ENCODE assay signal across 7 mouse cellular contexts in the genomic region with DNA sequence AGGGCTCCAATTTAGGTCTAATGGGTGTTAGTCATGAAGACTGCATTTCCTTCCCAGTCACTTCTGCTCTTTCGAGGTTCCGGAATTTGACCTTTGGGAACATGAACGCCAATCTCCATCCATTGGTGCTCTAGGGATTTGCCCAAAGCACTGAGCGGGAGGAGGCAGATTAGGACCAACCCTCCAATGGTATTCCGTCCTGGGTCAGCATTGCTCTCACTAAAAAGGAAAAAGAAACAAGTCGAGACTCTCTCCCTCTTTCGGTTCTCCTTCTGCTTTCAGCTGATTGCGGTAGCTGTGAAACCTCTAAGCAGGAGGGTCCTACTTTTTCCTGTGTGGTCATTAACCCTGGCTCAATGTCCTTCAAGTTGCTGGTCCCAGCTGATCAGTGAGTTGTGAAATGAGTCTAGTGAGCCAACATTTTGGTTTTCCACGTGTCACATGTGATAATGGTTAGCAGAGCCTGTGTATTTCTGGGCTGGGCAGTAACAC. TPM values are rescaled to one million over a fixed set of nuclear protein-coding genes. Genes with fewer than 3 reads are reported as not detected.
DNase-seq lines count a peak whose midpoint lies in the region; ATAC-seq and TF ChIP-seq lines count a peak whose summit lies in the region.

No protein-coding gene starts in this region.

- H3K4me1 ChIP-seq in ES-E14 (ENCODE audit: control insufficient read depth in 2 of 2, insufficient read depth in 2 of 2, low read length in 2 of 2, poor library complexity in 1 of 2) = peaks cover 0 to 4% of the 10 kb centered on the region in 2 experiments; a peak in 1 of 4 replicates
- peaks cover 26% of the 10 kb centered on the region for H3K4me1 ChIP-seq in forebrain, embryonic 13.5 days
- peaks cover 10% of the 10 kb centered on the region; the same call in 1 of the 2 replicates for H3K4me1 ChIP-seq in lung, adult 2 months (ENCODE audit: control insufficient read depth, insufficient read depth, low read length)
- H3K4me1 ChIP-seq in olfactory bulb, adult 2 months (ENCODE audit: control insufficient read depth, insufficient read depth, low read length) = peaks cover 10% of the 10 kb centered on the region; the same call in 1 of the 2 replicates

- TF ChIP-seq POLR2A in lung, adult 2 months (IDR thresholded peaks at IDR 0.05; ENCODE audit: borderline replicate concordance, extremely low read depth, low read depth, low read length) = no peak
- TF ChIP-seq POLR2A in olfactory bulb, adult 2 months (IDR thresholded peaks at IDR 0.05; ENCODE audit: insufficient read depth, low read depth, low read length) = no peak

- H3K36me3 ChIP-seq in C2C12 (ENCODE audit: control insufficient read depth, insufficient read depth) (peaks cover 21% of the 10 kb centered on the region), ES-E14 (ENCODE audit: control insufficient read depth, insufficient read depth, low read length, poor library complexity, severe bottlenecking) (peaks cover 5% of the 10 kb centered on the region; the same call in 1 of the 2 replicates)
- H3K36me3 ChIP-seq in forebrain, embryonic 13.5 days (ENCODE audit: poor library complexity, severe bottlenecking) = peaks cover 13% of the 10 kb centered on the region

- peak overlapping the region; percentile 90 for H3K4me2 ChIP-seq in forebrain, embryonic 13.5 days

- no peaks in the 10 kb centered on the region for H3K27me3 ChIP-seq in C2C12 (ENCODE audit: control insufficient read depth, insufficient read depth, insufficient read length)
- H3K27me3 ChIP-seq in forebrain, embryonic 13.5 days = no peaks in the 10 kb centered on the region

- TF ChIP-seq CTCF in C2C12 (IDR thresholded peaks at IDR 0.05; ENCODE audit: control insufficient read depth, insufficient read depth, insufficient read length) = no peak
- no peak for TF ChIP-seq CTCF in lung, adult 2 months (IDR thresholded peaks at IDR 0.05; ENCODE audit: insufficient read depth, low read length)
- TF ChIP-seq CTCF in olfactory bulb, adult 2 months (IDR thresholded peaks at IDR 0.05; ENCODE audit: insufficient read depth, low read depth, low read length) = no peak

- peak overlapping the region; percentile 5 for H3ac ChIP-seq in C2C12 (ENCODE audit: control insufficient read depth, insufficient read length, low read depth)

- H3K9me3 ChIP-seq in ES-E14 (ENCODE audit: control insufficient read depth, insufficient read depth, low read depth, low read length) = no peaks in the 10 kb centered on the region
- H3K9me3 ChIP-seq in forebrain, embryonic 13.5 days (replicated peaks) = no peaks in the 10 kb centered on the region

- ATAC-seq in forebrain, embryonic 13.5 days = no peak
- peak; percentile 14 for ATAC-seq in inflammation-experienced regulatory T-cells, adult 6 months

- H3K4me3 ChIP-seq in C2C12 (ENCODE audit: insufficient read depth, poor library complexity, severe bottlenecking) = peak overlapping the region; percentile 72
- peak overlapping the region; percentile 71 to 86 for H3K4me3 ChIP-seq in ES-E14 (ENCODE audit: insufficient read depth in 1 of 2, low read depth in 1 of 2, low read length in 2 of 2, poor library complexity in 1 of 2, severe bottlenecking in 1 of 2)
- H3K4me3 ChIP-seq in forebrain, embryonic 13.5 days = peak overlapping the region; percentile 94
- H3K4me3 ChIP-seq in lung, adult 2 months (replicated peaks; ENCODE audit: extremely low read depth, low read depth, low read length) = peak overlapping the region; percentile 82
- peak overlapping the region; percentile 68 for H3K4me3 ChIP-seq in olfactory bulb, adult 2 months (ENCODE audit: insufficient read depth, low read depth, low read length)

- H3K79me2 ChIP-seq in C2C12 (ENCODE audit: control insufficient read depth, insufficient read depth) = peaks cover 59% of the 10 kb centered on the region

- in situ Hi-C loops in ES-E14 (cut with MboI; ENCODE audit: low sequenced_read_pairs in 2 of 2, unreplicated experiment in 2 of 2) = no loop called here

- no peak for DNase-seq in ES-E14 (ENCODE audit: low read depth, low spot score)
- no peak for DNase-seq in lung, adult 2 months
- no peak for DNase-seq in ovary, postnatal 14 days (ENCODE audit: low spot score)

- H3K79me3 ChIP-seq in C2C12 (ENCODE audit: low read depth) = peaks cover 43% of the 10 kb centered on the region

- H3K27ac ChIP-seq in ES-E14 (ENCODE audit: insufficient read depth, low read depth, low read length, poor library complexity, severe bottlenecking) = no peak overlapping the region
- H3K27ac ChIP-seq in forebrain, embryonic 13.5 days = no peak overlapping the region
- no peak overlapping the region for H3K27ac ChIP-seq in olfactory bulb, adult 2 months (ENCODE audit: insufficient read depth, low read depth, low read length)

- 9% methylated on average over 9 of the region's 9 CpGs for WGBS in forebrain, embryonic 13.5 days
- WGBS in lung, adult 2 months = 4% methylated on average over 9 of the region's 9 CpGs
- 9% methylated on average over 9 of the region's 9 CpGs for WGBS in olfactory bulb, adult 2 months

- H3K9ac ChIP-seq in ES-E14 (ENCODE audit: insufficient read depth, low read depth, low read length, poor library complexity, severe bottlenecking) = peak overlapping the region; percentile 88; the same call in 1 of the 2 replicates
- H3K9ac ChIP-seq in forebrain, embryonic 13.5 days = peak overlapping the region; percentile 93

TF ChIP-seq in C2C12, 6 proteins besides CTCF, POLR2A, EP300 and RAD21:
- TF ChIP-seq MAX (IDR thresholded peaks at IDR 0.05) (no peak), CEBPB (IDR thresholded peaks at IDR 0.05; ENCODE audit: low read depth) (no peak), MYOG (IDR thresholded peaks at IDR 0.05; ENCODE audit: control insufficient read depth, extremely low read depth, insufficient read length) (no peak), MYOD1 (IDR thresholded peaks at IDR 0.05; ENCODE audit: control insufficient read depth, insufficient read length, low read depth) (no peak), USF1 (IDR thresholded peaks at IDR 0.05; ENCODE audit: low read depth) (no peak), FOSL1 (IDR thresholded peaks at IDR 0.05; ENCODE audit: insufficient read depth, low read length, poor library complexity, severe bottlenecking) (no peak)

TF ChIP-seq in ES-E14, 5 proteins besides CTCF, POLR2A, EP300 and RAD21:
- no peak for TF ChIP-seq MAFK (IDR thresholded peaks at IDR 0.05; ENCODE audit: insufficient read depth, low read depth, low read length)
- TF ChIP-seq ZNF384 (IDR thresholded peaks at IDR 0.05; ENCODE audit: low read depth, low read length) = no peak
- no peak for TF ChIP-seq HCFC1 (IDR thresholded peaks at IDR 0.05; ENCODE audit: borderline replicate concordance, insufficient read depth, low read length)
- TF ChIP-seq ZC3H11A (IDR thresholded peaks at IDR 0.05; ENCODE audit: borderline replicate concordance, low read depth, low read length) = no peak
- no peak for TF ChIP-seq CHD2 (IDR thresholded peaks at IDR 0.05; ENCODE audit: low read depth, low read length)

RNA-seq across cellular contexts. Expression of a gene that starts 0.9 kb away (rescaled TPM):
- polyA plus RNA-seq in C2C12 (2012; fragmentation: generic; extraction: Trizol) = 47.2 TPM
- 61.0 and 79.8 TPM in 2 replicates for total RNA-seq in ES-E14 (2012; rRNA removed)
- 25.0 and 30.5 TPM in 2 replicates for polyA plus RNA-seq in forebrain, embryonic 13.5 days (2015; fragmentation: Nextera tagmentation; extraction: Ambion mirVana)
- polyA plus RNA-seq in inflammation-experienced regulatory T-cells, adult 6 months (2017; shearing (Covaris generic)) = 10 to 100 TPM in 2 of 3 experiments, 1 to 10 TPM in 1; 4.2 to 12.1 (median 11.6) TPM
- 149 and 280 TPM in 2 replicates for polyA plus RNA-seq in lung, adult 2 months (2012; rRNA removed)
- polyA plus RNA-seq in olfactory bulb, adult 2 months (2012; ENCODE audit: insufficient read depth, insufficient read length, low replicate concordance, missing spikeins) = not detected in 2 replicates

RNA-seq across cellular contexts. Expression of a gene that starts 14.7 kb away (rescaled TPM):
- polyA plus RNA-seq in C2C12 (2012; fragmentation: generic; extraction: Trizol) = not detected
- 0.45 and 0.58 TPM in 2 replicates for total RNA-seq in ES-E14 (2012; rRNA removed)
- polyA plus RNA-seq in forebrain, embryonic 13.5 days (2015; fragmentation: Nextera tagmentation; extraction: Ambion mirVana) = 5.0 and 6.2 TPM in 2 replicates
- polyA plus RNA-seq in inflammation-experienced regulatory T-cells, adult 6 months (2017; shearing (Covaris generic)) = 1 to 10 TPM; 3.3 to 7.0 (median 3.5) TPM
- polyA plus RNA-seq in lung, adult 2 months (2012; rRNA removed) = 11.4 and 14.1 TPM in 2 replicates
- polyA plus RNA-seq in olfactory bulb, adult 2 months (2012; ENCODE audit: insufficient read depth, insufficient read length, low replicate concordance, missing spikeins) = not detected in 2 replicates
